Mouse (Mus musculus) testis, postnatal 14 days (tissue): ENCODE data around the gene Lingo2.
"Not testable (repeated sequence)": the region's sequence is repeated elsewhere in the genome, so short reads cannot be mapped to it uniquely, and the experiment has no call there.

Source experiments
- DNase-seq: peaks from one replicate; pipeline ENCODE4 v3.0.0; 2021; ENCODE audit warnings: low spot score

Gene Lingo2

GRCm38 (mm10) chr4:36081095-36081852, 870.3 kb downstream of the Lingo2 start:
- DNase-seq = no peak

DNA sequence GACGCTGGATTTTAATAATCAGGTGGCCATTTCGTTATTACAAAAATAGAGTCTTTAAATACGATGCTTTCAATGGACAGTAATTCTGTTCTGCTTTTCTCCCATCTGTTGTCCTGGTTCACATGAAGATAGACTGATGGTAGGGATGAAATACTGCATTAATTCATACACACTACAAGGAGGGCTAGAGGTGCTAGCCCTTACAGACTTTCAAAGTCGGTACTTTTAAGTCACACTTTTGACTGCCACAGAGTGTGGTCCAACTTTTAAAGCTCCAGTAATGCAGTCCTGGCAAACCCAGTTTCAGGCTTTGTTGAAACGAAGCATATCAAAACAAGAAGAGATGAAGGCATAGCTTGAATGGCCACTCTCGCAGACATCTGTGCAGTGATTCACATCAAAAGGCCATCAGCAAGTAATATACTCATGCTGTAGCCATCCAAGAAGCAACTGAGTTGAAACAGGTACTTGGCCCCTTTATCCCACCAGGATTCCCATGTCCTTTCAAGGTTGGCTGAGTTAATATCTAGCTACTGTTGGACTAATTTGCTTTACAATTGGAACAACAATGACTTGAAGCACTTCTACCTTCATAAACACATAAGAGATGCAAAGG, 872.5 kb downstream of the Lingo2 start:
- DNase-seq = no peak

DNA sequence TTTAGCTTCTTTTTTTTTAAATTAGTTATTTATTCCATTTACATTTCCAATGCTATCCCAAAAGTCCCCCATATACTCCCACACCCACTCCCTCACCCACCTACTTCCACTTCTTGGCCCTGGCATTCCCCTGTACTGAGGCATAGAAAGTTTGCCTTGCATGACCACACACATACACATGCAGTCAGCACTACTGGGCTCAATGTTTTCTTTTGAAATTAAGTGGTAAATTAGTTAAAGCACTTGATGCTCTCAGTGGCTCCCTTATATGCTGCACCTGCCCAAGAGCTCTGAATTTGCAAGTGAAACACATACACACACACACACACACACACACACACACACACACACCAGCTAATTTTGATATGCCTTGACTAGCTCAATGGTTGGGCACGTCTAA, 886.8 kb downstream of the Lingo2 start:
- not testable (repeated sequence) for DNase-seq

- DNase-seq = no peak
These were observed 898.7 kb downstream of the Lingo2 start for GRCm38 (mm10) chr4:36052791-36053376.

- DNase-seq = no peak
These were observed 911.2 kb downstream of the Lingo2 start for GRCm38 (mm10) chr4:36040361-36040760.

- DNase-seq = no peak
These were observed 912.8 kb downstream of the Lingo2 start for GRCm38 (mm10) chr4:36038742-36039141.

DNA sequence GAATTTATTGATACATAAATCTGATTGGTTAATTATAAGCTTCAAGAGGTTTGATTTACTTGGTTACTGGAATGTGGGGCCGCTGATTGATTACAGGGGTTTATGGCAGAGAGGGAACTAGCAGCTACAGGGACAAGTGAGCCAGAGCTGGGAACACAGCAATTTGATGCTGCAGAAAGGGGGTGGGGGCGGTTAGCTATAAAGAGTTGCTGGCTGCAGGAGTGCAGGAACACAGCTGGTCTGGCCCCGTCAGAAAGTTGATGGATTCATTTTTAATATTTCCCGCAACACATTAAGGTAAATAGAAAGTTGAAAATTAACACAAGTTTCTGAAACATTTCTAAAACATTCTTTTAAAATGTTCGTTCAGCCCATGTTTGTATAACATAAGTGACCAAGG, 919.5 kb downstream of the Lingo2 start:
- no peak for DNase-seq

- DNase-seq = no peak
These were observed 937.4 kb downstream of the Lingo2 start for GRCm38 (mm10) chr4:36014181-36014580.

GRCm38 (mm10) chr4:35992005-35992763, 959.4 kb downstream of the Lingo2 start:
- no peak for DNase-seq

DNA sequence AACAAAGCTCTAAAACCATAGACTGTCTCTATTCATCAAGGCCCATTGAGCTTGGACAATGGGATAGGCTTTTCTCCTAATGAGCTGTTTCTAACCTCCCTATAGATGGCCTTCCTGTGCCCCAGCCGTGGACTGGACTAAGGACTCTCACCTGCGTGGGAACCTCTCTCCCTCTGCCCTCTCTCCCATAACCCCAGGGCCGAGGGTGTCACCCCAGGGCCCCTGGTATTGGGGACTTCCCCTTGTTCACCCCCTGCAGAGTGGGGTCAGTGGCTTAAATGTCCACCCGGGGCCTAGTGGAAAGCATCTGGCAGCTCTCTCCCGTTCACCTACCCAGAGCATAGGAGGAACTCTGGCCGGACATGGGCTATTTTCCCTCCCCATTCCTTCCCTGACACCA, 965.5 kb downstream of the Lingo2 start:
- no peak for DNase-seq

DNA sequence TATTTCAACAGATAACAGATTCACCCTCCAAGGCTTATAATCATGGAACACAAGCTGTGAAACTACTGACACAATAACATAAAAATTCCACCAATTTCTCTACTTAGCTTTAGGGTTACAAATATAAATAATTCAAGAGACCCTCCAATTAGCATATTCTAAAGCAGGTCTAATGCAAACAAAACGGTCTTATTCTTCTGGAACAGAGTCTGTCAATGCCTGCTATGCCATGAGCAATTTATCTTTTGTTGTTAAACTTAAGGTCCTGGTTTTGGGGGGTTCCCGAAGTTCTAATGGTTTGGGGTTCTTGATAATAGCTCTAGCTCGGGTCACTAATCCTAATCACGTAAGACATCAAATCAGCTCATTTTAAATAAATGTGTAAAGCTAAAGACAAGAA, 988.0 kb downstream of the Lingo2 start:
- no peak for DNase-seq

GRCm38 (mm10) chr4:35951894-35952293, 999.7 kb downstream of the Lingo2 start:
- no peak for DNase-seq

DNA sequence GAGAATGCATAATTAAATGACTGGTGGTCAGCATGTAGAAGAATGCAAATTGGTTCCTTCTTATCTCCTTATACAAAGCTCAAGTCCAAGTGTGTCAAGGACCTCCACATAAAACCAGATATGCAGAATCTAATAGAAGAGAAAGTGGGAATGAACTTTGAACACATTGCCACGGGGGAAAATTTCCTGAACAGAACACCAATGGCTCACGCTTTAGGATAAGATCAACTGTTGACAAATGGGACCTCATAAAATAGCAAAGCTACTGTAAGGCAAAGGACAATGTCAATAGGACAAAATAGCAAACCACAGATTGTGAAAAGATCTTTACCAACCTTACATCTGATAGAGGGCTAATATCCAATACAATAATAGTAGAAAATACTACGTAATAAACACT, 1000.3 kb downstream of the Lingo2 start:
- no peak for DNase-seq

- DNase-seq = no peak
These were observed 1017.4 kb downstream of the Lingo2 start for GRCm38 (mm10) chr4:35934056-35934661.

DNA sequence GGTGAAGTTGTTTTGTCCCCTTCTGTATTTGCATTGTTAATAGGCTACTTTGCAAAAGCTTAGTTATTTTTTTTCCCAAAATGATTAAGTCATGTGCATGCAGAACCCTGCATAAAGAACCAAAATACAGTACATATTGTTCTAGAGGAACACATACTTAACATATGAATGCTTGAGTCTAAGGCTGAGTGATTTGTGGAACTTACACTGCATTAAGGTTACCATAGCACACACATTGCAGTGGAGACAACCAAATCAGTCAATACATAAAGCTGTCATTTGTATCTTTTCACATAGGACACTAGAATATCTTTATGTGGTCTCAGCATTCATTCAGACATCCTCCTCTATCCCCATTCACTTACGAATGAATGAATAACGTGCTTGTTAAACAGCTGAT, 1023.8 kb downstream of the Lingo2 start:
- DNase-seq = no peak

- DNase-seq = no peak
These were observed 1034.1 kb downstream of the Lingo2 start for GRCm38 (mm10) chr4:35917453-35917852.

DNA sequence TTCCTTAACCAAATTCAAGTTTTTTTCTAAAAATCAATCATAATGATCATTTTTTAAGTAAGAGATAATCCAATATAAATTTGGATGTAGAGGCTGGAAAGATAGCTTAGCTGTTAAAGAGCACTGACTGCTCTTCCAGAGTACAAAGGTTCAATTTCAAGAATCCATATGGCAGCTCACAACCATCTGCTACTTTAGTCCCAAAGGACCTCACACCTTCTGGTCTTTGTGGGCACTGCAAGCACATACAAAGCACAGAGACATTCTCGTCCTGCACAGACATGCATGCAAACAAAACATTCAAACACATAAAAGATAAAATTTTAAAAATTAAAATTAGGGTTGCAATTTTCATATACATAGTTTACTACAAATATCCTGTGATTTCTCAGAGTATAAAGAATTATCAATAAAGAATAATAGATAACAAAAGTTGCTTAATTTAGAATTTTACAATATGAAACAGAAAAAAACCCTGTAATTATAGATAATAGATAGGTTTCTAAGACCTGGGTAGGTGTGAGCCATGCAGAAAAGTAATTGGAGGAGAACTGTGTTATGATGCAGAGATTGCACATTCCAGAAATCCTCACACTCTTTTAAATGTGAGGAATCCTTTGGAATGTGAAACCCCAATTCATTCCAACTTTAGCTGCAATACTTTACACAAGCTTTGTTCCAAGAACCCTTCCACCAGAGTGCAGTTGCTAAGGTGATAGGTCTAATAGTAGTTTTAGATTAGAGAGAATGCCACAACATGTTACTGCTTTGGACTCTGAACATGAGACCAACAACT, 1053.6 kb downstream of the Lingo2 start:
- no peak for DNase-seq

DNA sequence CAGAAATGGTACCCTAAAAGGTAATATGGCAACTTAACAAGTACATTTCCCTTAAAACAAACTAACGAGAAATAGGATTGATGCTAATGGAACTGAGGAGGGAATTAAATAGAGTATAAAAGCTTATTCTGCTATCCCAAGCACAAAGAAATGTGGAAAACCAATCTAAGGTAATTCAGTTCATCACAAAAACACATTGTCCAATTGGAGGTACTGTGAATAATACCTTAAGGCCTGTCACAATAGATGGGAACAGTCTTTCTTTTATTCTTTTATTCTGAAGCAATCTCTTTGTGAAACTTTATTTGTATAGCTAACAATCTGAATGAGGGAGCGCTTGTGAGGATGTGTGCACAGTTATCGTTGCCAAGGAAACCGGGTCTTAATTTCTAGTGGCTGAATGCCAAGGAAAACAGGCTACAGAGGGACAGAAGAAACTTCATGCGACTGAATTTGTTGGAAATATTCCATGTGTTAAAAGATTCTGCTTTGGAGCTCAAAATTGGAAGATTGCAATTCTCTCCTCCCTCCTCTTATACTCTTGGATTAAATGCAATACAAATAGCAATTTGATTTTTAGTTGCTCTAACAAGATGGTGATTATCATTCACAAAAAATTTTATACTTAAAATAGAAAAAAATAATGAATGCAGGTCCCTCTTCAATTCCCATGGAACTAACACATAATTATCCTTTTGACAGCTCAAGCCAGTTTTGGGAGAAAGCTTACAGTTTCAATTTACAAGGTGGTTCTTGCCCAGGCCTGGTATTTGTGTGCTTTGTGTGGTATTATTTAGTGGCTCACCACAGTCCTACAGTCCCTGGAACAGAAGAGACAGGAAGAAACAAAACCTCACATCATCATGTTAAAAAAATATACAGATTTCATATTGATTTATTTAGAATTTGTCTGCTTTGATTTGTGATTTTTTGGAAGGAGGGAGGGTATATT, 1065.7 kb downstream of the Lingo2 start:
- DNase-seq = no peak

DNA sequence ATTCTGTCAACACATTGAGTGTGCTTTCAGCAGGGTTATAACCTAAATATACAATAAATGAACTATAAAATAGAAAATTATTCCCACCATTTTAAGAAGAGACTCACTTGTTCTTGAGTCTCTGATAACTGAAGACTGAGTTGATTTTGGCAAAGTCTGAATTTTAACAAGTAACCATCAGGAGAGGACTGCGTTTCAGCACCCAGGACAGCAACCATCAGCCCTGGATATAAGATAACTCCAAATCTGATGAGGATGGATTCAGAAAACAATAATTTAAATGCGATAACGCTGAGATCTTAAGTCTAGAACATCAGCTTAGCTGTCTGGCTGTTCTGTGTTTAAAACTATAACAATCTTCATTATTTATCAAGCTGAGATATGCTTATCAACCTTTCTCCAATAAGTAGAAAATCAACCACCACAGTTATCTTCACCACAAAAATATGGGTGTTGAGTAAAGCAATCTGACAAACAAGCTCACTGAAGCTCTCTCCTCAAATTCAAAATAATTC, 1066.5 kb downstream of the Lingo2 start:
- DNase-seq = no peak

GRCm38 (mm10) chr4:35846518-35846917, 1105.0 kb downstream of the Lingo2 start:
- DNase-seq = no peak
